In genomic region chr2:125480057-125480456, GRCm38 (mm10) we compare ENCODE assay signal across 14 mouse cellular contexts. TPM values are rescaled to one million over a fixed set of nuclear protein-coding genes. Genes with fewer than 3 reads are reported as not detected.
DNase-seq lines count a peak whose midpoint lies in the region; ATAC-seq and TF ChIP-seq lines count a peak whose summit lies in the region.
"Had no signal": no experiment of that assay in that cellular context is flagged by ENCODE, and none has a peak within 500 bp of the region (broad histone marks: within the 10 kb centered on the region; RNA-seq: fewer than 3 reads in every experiment).

No protein-coding gene starts in this region.

- 69% methylated on average over 5 of the region's 5 CpGs for WGBS in intestine, embryonic 14.5 days
- WGBS in intestine, postnatal 0 days, result 55% methylated on average over 5 of the region's 5 CpGs
- WGBS in liver, embryonic 11.5 days, result 73% methylated on average over 5 of the region's 5 CpGs

- H3K4me1 ChIP-seq in intestine, embryonic 14.5 days (replicated peaks; ENCODE audit: control insufficient read depth, insufficient read depth, low read length), result peaks cover 15% of the 10 kb centered on the region; the same call in 1 of the 2 replicates
- no peaks in the 10 kb centered on the region for H3K4me1 ChIP-seq in intestine, postnatal 0 days (replicated peaks; ENCODE audit: control insufficient read depth, insufficient read depth, low read length)
- no peaks in the 10 kb centered on the region for H3K4me1 ChIP-seq in liver, embryonic 11.5 days (replicated peaks; ENCODE audit: control insufficient read depth, insufficient read depth, low read length)
- H3K4me1 ChIP-seq: forebrain, embryonic 12.5 days had no signal

- H3K4me2 ChIP-seq in intestine, embryonic 14.5 days (ENCODE audit: low read length), result no peak overlapping the region
- H3K4me2 ChIP-seq in intestine, postnatal 0 days (replicated peaks; ENCODE audit: low read depth), result no peak overlapping the region
- H3K4me2 ChIP-seq in liver, embryonic 11.5 days, result no peak overlapping the region
- H3K4me2 ChIP-seq: embryonic facial prominence, embryonic 15.5 days; forebrain, embryonic 12.5 days; midbrain, embryonic 11.5 days had no signal

- TF ChIP-seq CTCF in intestine, postnatal 0 days (IDR thresholded peaks at IDR 0.05; ENCODE audit: low read depth), result no peak

- no peak overlapping the region for H3K4me3 ChIP-seq in intestine, embryonic 14.5 days (ENCODE audit: low read depth, low read length)
- H3K4me3 ChIP-seq in intestine, postnatal 0 days (ENCODE audit: low read depth, low read length), result no peak overlapping the region
- no peak overlapping the region for H3K4me3 ChIP-seq in liver, embryonic 11.5 days (ENCODE audit: low read depth, low read length)
- H3K4me3 ChIP-seq: embryonic facial prominence, embryonic 15.5 days; forebrain, embryonic 12.5 days; myocyte had no signal

- no peaks in the 10 kb centered on the region; the same call in 1 of the 2 replicates for H3K36me3 ChIP-seq in intestine, embryonic 14.5 days (ENCODE audit: control insufficient read depth, insufficient read depth, low read length)
- no peaks in the 10 kb centered on the region for H3K36me3 ChIP-seq in intestine, postnatal 0 days (ENCODE audit: control insufficient read depth, insufficient read depth)
- no peaks in the 10 kb centered on the region for H3K36me3 ChIP-seq in liver, embryonic 11.5 days (ENCODE audit: control insufficient read depth, insufficient read depth, low read length)
- H3K36me3 ChIP-seq: forebrain, embryonic 12.5 days had no signal

- peak; percentile 51 for DNase-seq in intestine, embryonic 14.5 days (ENCODE audit: low spot score)
- DNase-seq in brain, adult 2 months (ENCODE audit: low read depth, low spot score), result peak; percentile 21
- DNase-seq in kidney, postnatal 14 days, result peak; percentile 29
- DNase-seq in lung, postnatal 4 days, result peak; percentile 44 to 74
- DNase-seq in liver, embryonic 11.5 days (ENCODE audit: low spot score), result no peak
- DNase-seq in spleen, adult 12 weeks (ENCODE audit: low spot score), result no peak
- DNase-seq: cerebellum, adult 8-10 months; liver, postnatal 0 days had no signal

- no peak overlapping the region for H3K9ac ChIP-seq in intestine, embryonic 14.5 days (ENCODE audit: low read length)
- no peak overlapping the region for H3K9ac ChIP-seq in intestine, postnatal 0 days (ENCODE audit: low read depth, low read length)
- no peak overlapping the region for H3K9ac ChIP-seq in liver, embryonic 11.5 days (ENCODE audit: low read depth, low read length)
- H3K9ac ChIP-seq: embryonic facial prominence, embryonic 15.5 days; forebrain, embryonic 12.5 days; liver, postnatal 0 days had no signal

- ATAC-seq in intestine, embryonic 14.5 days (replicated peaks; ENCODE audit: low FRiP score, low TSS enrichment, low read depth), result no peak
- no peak for ATAC-seq in intestine, postnatal 0 days
- ATAC-seq in liver, embryonic 11.5 days (replicated peaks; ENCODE audit: low FRiP score), result no peak
- ATAC-seq: hindbrain, postnatal 0 days; liver, postnatal 0 days had no signal

- no peak overlapping the region for H3K27ac ChIP-seq in intestine, embryonic 14.5 days (ENCODE audit: low read depth)
- H3K27ac ChIP-seq in intestine, postnatal 0 days (ENCODE audit: low read depth, low read length), result no peak overlapping the region
- H3K27ac ChIP-seq in liver, embryonic 11.5 days (ENCODE audit: low read depth, low read length), result no peak overlapping the region
- H3K27ac ChIP-seq: embryonic facial prominence, embryonic 15.5 days; forebrain, embryonic 12.5 days; hindbrain, postnatal 0 days had no signal

- H3K27me3 ChIP-seq in intestine, embryonic 14.5 days (replicated peaks; ENCODE audit: control insufficient read depth, insufficient read depth, low read length), result no peaks in the 10 kb centered on the region
- no peaks in the 10 kb centered on the region for H3K27me3 ChIP-seq in intestine, postnatal 0 days (replicated peaks; ENCODE audit: control insufficient read depth, insufficient read depth, low read length)
- no peaks in the 10 kb centered on the region for H3K27me3 ChIP-seq in liver, embryonic 11.5 days (replicated peaks; ENCODE audit: control insufficient read depth, insufficient read depth, low read length)
- H3K27me3 ChIP-seq: embryonic facial prominence, embryonic 15.5 days; forebrain, embryonic 12.5 days had no signal

- no peaks in the 10 kb centered on the region for H3K9me3 ChIP-seq in intestine, embryonic 14.5 days (ENCODE audit: control insufficient read depth, low read length)
- no peaks in the 10 kb centered on the region for H3K9me3 ChIP-seq in intestine, postnatal 0 days (ENCODE audit: control insufficient read depth)
- no peaks in the 10 kb centered on the region for H3K9me3 ChIP-seq in liver, embryonic 11.5 days (ENCODE audit: control insufficient read depth, low read length)
- H3K9me3 ChIP-seq: embryonic facial prominence, embryonic 15.5 days; forebrain, embryonic 12.5 days had no signal

RNA-seq across cellular contexts. Expression of gene Gm9913, which starts 24.8 kb away (rescaled TPM):
- 0.39 and 0.66 TPM in 2 replicates for polyA plus RNA-seq in intestine, embryonic 14.5 days (2014; fragmentation: Nextera tagmentation; extraction: Ambion mirVana)
- 0.34 and 0.39 TPM in 2 replicates for polyA plus RNA-seq in intestine, postnatal 0 days (2015; fragmentation: Nextera tagmentation; extraction: Ambion mirVana)
- polyA plus RNA-seq in liver, embryonic 11.5 days (2014; fragmentation: Nextera tagmentation; extraction: Ambion mirVana), result 0.12 TPM in 1 of 2 replicates, not detected in the other
- polyA plus RNA-seq: liver, postnatal 0 days had no signal

RNA-seq across cellular contexts. Expression of gene Fbn1, which starts 27.7 kb away (rescaled TPM):
- polyA plus RNA-seq in intestine, embryonic 14.5 days (2014; fragmentation: Nextera tagmentation; extraction: Ambion mirVana), result 41.8 and 45.1 TPM in 2 replicates
- 9.9 and 11.2 TPM in 2 replicates for polyA plus RNA-seq in intestine, postnatal 0 days (2015; fragmentation: Nextera tagmentation; extraction: Ambion mirVana)
- polyA plus RNA-seq in liver, embryonic 11.5 days (2014; fragmentation: Nextera tagmentation; extraction: Ambion mirVana), result 5.5 and 5.7 TPM in 2 replicates

Comparison
In these comparisons a context has a peak if more than half of its experiments do, and no peak if none do; other contexts are left out.
1. DNase-seq: peak in intestine, embryonic 14.5 days (single experiment), brain, adult 2 months (single experiment), kidney, postnatal 14 days (single experiment) and lung, postnatal 4 days (2 of 2); none in liver, embryonic 11.5 days (single experiment) and spleen, adult 12 weeks (single experiment).